ENCODE assay signal across 8 mouse cellular contexts in the genomic region with DNA sequence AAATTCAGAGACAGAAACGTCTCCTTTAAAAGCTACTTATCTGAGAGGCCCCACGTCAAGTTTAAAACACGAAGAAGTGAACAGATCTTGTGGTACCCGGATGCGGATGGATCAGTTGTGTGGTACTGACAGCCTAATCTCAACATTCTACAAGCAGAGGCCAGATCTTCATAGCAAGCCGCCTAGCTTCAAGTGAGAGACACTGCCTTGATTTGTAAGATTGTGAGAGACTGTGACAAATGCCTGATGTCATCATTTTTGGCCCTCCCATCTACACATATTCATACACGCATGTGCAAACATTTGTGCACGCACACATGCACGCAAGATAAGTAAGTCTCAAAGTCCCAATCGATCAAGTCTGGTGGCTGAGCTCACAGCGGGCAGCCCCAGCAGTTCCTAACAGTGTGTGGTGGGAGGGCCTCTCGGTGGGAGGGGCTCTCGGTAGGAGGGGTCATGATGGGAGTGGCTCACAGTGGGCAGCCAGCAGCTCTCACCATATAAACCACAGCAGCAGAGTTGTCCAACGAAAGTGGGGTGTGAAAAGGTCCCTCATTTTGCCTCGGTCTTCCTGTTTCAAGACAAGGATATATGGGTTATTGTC. TPM values are rescaled to one million over a fixed set of nuclear protein-coding genes. Genes with fewer than 3 reads are reported as not detected.
DNase-seq lines count a peak whose midpoint lies in the region; ATAC-seq and TF ChIP-seq lines count a peak whose summit lies in the region.

No protein-coding gene starts in this region.

- peak; percentile 37; the same call in 1 of the 2 replicates for ATAC-seq in hindbrain, embryonic 16.5 days
- ATAC-seq in hindbrain, embryonic 11.5 days (ENCODE audit: low FRiP score): no peak
- ATAC-seq in forebrain, postnatal 0 days: peak; percentile 61

- H3K36me3 ChIP-seq in hindbrain, embryonic 16.5 days (ENCODE audit: control insufficient read depth, insufficient read depth, low read length): peaks cover 6% of the 10 kb centered on the region
- no peaks in the 10 kb centered on the region for H3K36me3 ChIP-seq in hindbrain, embryonic 11.5 days (ENCODE audit: control insufficient read depth, insufficient read depth, low read length)
- peaks cover 68% of the 10 kb centered on the region for H3K36me3 ChIP-seq in forebrain, postnatal 0 days (ENCODE audit: insufficient read depth)
- H3K36me3 ChIP-seq in megakaryocyte, embryonic 14.5 days (replicated peaks; ENCODE audit: low read length): no peaks in the 10 kb centered on the region

- no peak overlapping the region for H3K9ac ChIP-seq in hindbrain, embryonic 16.5 days (ENCODE audit: low read depth, low read length)
- no peak overlapping the region for H3K9ac ChIP-seq in hindbrain, embryonic 11.5 days (ENCODE audit: low read depth, low read length)
- no peak overlapping the region for H3K9ac ChIP-seq in forebrain, postnatal 0 days

- no peaks in the 10 kb centered on the region for H3K27me3 ChIP-seq in hindbrain, embryonic 16.5 days (replicated peaks; ENCODE audit: control insufficient read depth, insufficient read depth, low read length)
- peaks cover 2% of the 10 kb centered on the region; the same call in 1 of the 2 replicates for H3K27me3 ChIP-seq in hindbrain, embryonic 11.5 days (ENCODE audit: control insufficient read depth, insufficient read depth, low read length)
- H3K27me3 ChIP-seq in forebrain, postnatal 0 days (ENCODE audit: insufficient read depth, low read length): no peaks in the 10 kb centered on the region
- H3K27me3 ChIP-seq in megakaryocyte, embryonic 14.5 days (replicated peaks): peaks cover 53% of the 10 kb centered on the region

- no peaks in the 10 kb centered on the region for H3K9me3 ChIP-seq in hindbrain, embryonic 16.5 days (ENCODE audit: control insufficient read depth, low read length)
- H3K9me3 ChIP-seq in hindbrain, embryonic 11.5 days (ENCODE audit: control insufficient read depth, low read length): no peaks in the 10 kb centered on the region
- H3K9me3 ChIP-seq in forebrain, postnatal 0 days (ENCODE audit: low read length): no peaks in the 10 kb centered on the region
- H3K9me3 ChIP-seq in megakaryocyte, embryonic 14.5 days: no peaks in the 10 kb centered on the region

- no peaks in the 10 kb centered on the region for H3K4me1 ChIP-seq in hindbrain, embryonic 16.5 days (ENCODE audit: control insufficient read depth, insufficient read depth, low read depth, low read length)
- no peaks in the 10 kb centered on the region for H3K4me1 ChIP-seq in hindbrain, embryonic 11.5 days (replicated peaks; ENCODE audit: control insufficient read depth, insufficient read depth, low read length)
- no peaks in the 10 kb centered on the region for H3K4me1 ChIP-seq in forebrain, postnatal 0 days (ENCODE audit: insufficient read depth)
- H3K4me1 ChIP-seq in megakaryocyte, embryonic 14.5 days: peaks cover 33% of the 10 kb centered on the region

- H3K4me2 ChIP-seq in hindbrain, embryonic 16.5 days (ENCODE audit: low read length): no peak overlapping the region
- no peak overlapping the region for H3K4me2 ChIP-seq in hindbrain, embryonic 11.5 days (replicated peaks; ENCODE audit: low read depth, low read length)
- no peak overlapping the region for H3K4me2 ChIP-seq in forebrain, postnatal 0 days (ENCODE audit: low read depth)

- no peak for DNase-seq in hindbrain, embryonic 11.5 days (ENCODE audit: low spot score)
- DNase-seq in NIH3T3 (ENCODE audit: low read depth): peak; percentile 40
- peak; percentile 32 for DNase-seq in forebrain, postnatal 0 days
- DNase-seq in kidney, postnatal 4 days: peak; percentile 72 to 80
- no peak for DNase-seq in cerebellum, postnatal 4 days (ENCODE audit: low spot score in 2 of 2)
- DNase-seq in layer of hippocampus, postnatal 25 days (ENCODE audit: extremely low spot score in 1 of 2, low spot score in 1 of 2): no peak

- TF ChIP-seq CTCF in forebrain, postnatal 0 days (IDR thresholded peaks at IDR 0.05; ENCODE audit: low read depth): 0 out of 2 replicates have a peak, but pooled peaks have one; percentile 30

- 27% methylated on average over 15 of the region's 15 CpGs for WGBS in hindbrain, embryonic 16.5 days
- WGBS in hindbrain, embryonic 11.5 days: 25% methylated on average over 15 of the region's 15 CpGs
- WGBS in forebrain, postnatal 0 days: 22% methylated on average over 15 of the region's 15 CpGs

- no peak overlapping the region for H3K27ac ChIP-seq in hindbrain, embryonic 16.5 days (ENCODE audit: low read depth, low read length)
- H3K27ac ChIP-seq in hindbrain, embryonic 11.5 days (ENCODE audit: low read depth, low read length): no peak overlapping the region
- H3K27ac ChIP-seq in forebrain, postnatal 0 days (ENCODE audit: low read depth, low read length): no peak overlapping the region

- no peak overlapping the region for H3K4me3 ChIP-seq in hindbrain, embryonic 16.5 days (ENCODE audit: low read length)
- no peak overlapping the region for H3K4me3 ChIP-seq in hindbrain, embryonic 11.5 days (ENCODE audit: low read depth, low read length)
- no peak overlapping the region for H3K4me3 ChIP-seq in forebrain, postnatal 0 days (ENCODE audit: low read depth, low read length)
- peak overlapping the region; percentile 2 for H3K4me3 ChIP-seq in megakaryocyte, embryonic 14.5 days (replicated peaks)

RNA-seq across cellular contexts. Expression of gene Usp30, which starts 23.8 kb away (rescaled TPM):
- 18.6 and 20.7 TPM in 2 replicates for polyA plus RNA-seq in hindbrain, embryonic 16.5 days (2015; fragmentation: Nextera tagmentation; extraction: Ambion mirVana)
- polyA plus RNA-seq in hindbrain, embryonic 11.5 days (2014; fragmentation: Nextera tagmentation; extraction: Ambion mirVana): 11.0 and 11.1 TPM in 2 replicates
- total RNA-seq in forebrain, postnatal 0 days (2014; rRNA removed): 28.5 and 47.7 TPM in 2 replicates
- 14.4 and 18.0 TPM in 2 replicates for polyA plus RNA-seq in forebrain, postnatal 0 days (2015; fragmentation: Nextera tagmentation; extraction: Ambion mirVana)
- 3.6 and 5.6 TPM in 2 replicates for polyA plus RNA-seq in megakaryocyte, embryonic 14.5 days (2012; ENCODE audit: insufficient read depth, low replicate concordance)
- total RNA-seq in layer of hippocampus, postnatal 25 days (2021): 10 to 100 TPM; 35.5 to 40.0 TPM

RNA-seq across cellular contexts. Expression of gene Dao, which starts 37.9 kb away (rescaled TPM):
- not detected in 2 replicates for polyA plus RNA-seq in hindbrain, embryonic 16.5 days (2015; fragmentation: Nextera tagmentation; extraction: Ambion mirVana)
- not detected in 2 replicates for polyA plus RNA-seq in hindbrain, embryonic 11.5 days (2014; fragmentation: Nextera tagmentation; extraction: Ambion mirVana)
- not detected in 2 replicates for total RNA-seq in forebrain, postnatal 0 days (2014; rRNA removed)
- not detected in 2 replicates for polyA plus RNA-seq in forebrain, postnatal 0 days (2015; fragmentation: Nextera tagmentation; extraction: Ambion mirVana)
- not detected in 2 replicates for polyA plus RNA-seq in megakaryocyte, embryonic 14.5 days (2012; ENCODE audit: insufficient read depth, low replicate concordance)
- not detected for total RNA-seq in layer of hippocampus, postnatal 25 days (2021)

RNA-seq across cellular contexts. Expression of gene Ssh1, which starts 47.7 kb away (rescaled TPM):
- polyA plus RNA-seq in hindbrain, embryonic 16.5 days (2015; fragmentation: Nextera tagmentation; extraction: Ambion mirVana): 9.6 and 13.2 TPM in 2 replicates
- 27.9 and 30.3 TPM in 2 replicates for polyA plus RNA-seq in hindbrain, embryonic 11.5 days (2014; fragmentation: Nextera tagmentation; extraction: Ambion mirVana)
- total RNA-seq in forebrain, postnatal 0 days (2014; rRNA removed): 7.9 and 11.5 TPM in 2 replicates
- 8.2 and 10.4 TPM in 2 replicates for polyA plus RNA-seq in forebrain, postnatal 0 days (2015; fragmentation: Nextera tagmentation; extraction: Ambion mirVana)
- polyA plus RNA-seq in megakaryocyte, embryonic 14.5 days (2012; ENCODE audit: insufficient read depth, low replicate concordance): 2.9 and 3.9 TPM in 2 replicates
- total RNA-seq in layer of hippocampus, postnatal 25 days (2021): 10 to 100 TPM; 22.9 to 27.6 TPM

RNA-seq across cellular contexts. Expression of gene Svop, which starts 49.9 kb away (rescaled TPM):
- polyA plus RNA-seq in hindbrain, embryonic 16.5 days (2015; fragmentation: Nextera tagmentation; extraction: Ambion mirVana): 97.2 and 98.7 TPM in 2 replicates
- polyA plus RNA-seq in hindbrain, embryonic 11.5 days (2014; fragmentation: Nextera tagmentation; extraction: Ambion mirVana): 26.7 and 29.6 TPM in 2 replicates
- 153 and 177 TPM in 2 replicates for total RNA-seq in forebrain, postnatal 0 days (2014; rRNA removed)
- polyA plus RNA-seq in forebrain, postnatal 0 days (2015; fragmentation: Nextera tagmentation; extraction: Ambion mirVana): 89.7 and 97.5 TPM in 2 replicates
- polyA plus RNA-seq in megakaryocyte, embryonic 14.5 days (2012; ENCODE audit: insufficient read depth, low replicate concordance): 0.13 and 1.4 TPM in 2 replicates
- 100 to 1,000 TPM; 169 to 187 TPM for total RNA-seq in layer of hippocampus, postnatal 25 days (2021)

Comparison
In these comparisons a context has a peak if more than half of its experiments do, and no peak if none do; other contexts are left out.
1. DNase-seq: peak in NIH3T3 (single experiment), forebrain, postnatal 0 days (single experiment) and kidney, postnatal 4 days (2 of 2); none in hindbrain, embryonic 11.5 days (single experiment), cerebellum, postnatal 4 days (0 of 2) and layer of hippocampus, postnatal 25 days (0 of 2).